Mouse (Mus musculus): ENCODE data around the gene Pdlim7. TPM values are rescaled to one million over a fixed set of nuclear protein-coding genes. Genes with fewer than 3 reads are reported as not detected.

Gene Pdlim7
- polyA plus RNA-seq, 1 experiment from 2014 or later: 427 TPM

DNA sequence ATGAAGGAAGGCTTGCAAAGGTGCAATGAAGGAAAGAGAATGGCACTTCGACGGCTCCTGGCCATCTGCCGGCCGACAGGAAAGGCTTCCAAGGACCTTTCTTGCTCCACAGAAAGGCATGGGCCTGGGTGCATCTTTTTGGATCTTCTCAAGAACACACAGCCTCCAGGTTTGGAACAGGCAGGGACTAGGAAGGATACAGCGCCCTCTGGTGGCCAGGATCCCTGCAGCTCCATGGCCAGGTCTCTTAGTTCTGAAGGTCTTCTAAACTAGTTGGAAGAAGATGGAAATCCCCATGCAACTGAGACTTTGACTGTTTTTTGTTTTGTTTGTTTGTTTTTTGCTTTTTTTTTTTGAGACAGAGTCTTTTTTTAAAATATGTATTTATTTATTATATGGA lies 3.5 kb upstream of the Pdlim7 start:
- no peak for ATAC-seq (ENCODE audit: insufficient number of reproducible peaks, low FRiP score)
- Histone ChIP-seq H3K36me3 (no peaks in the 10 kb centered on the region), H3K9me3 (replicated peaks) (no peaks in the 10 kb centered on the region), H3K9ac (no peak overlapping the region), H3K4me2 (no peak overlapping the region), H3K27me3 (replicated peaks) (peaks cover 14% of the 10 kb centered on the region), H3K27ac (ENCODE audit: poor library complexity, severe bottlenecking) (no peak overlapping the region), H3K4me3 (no peak overlapping the region), H3K4me1 (replicated peaks) (peaks cover 5% of the 10 kb centered on the region)
- whole genome bisulfite sequencing: 9% methylated on average over 5 of the region's 5 CpGs

GRCm38 (mm10) chr13:55513828-55514227 lies 352 bp upstream of the Pdlim7 start:
- Histone ChIP-seq H3K27ac (ENCODE audit: poor library complexity, severe bottlenecking) (no peak overlapping the region), H3K4me1 (replicated peaks) (peaks cover 34% of the 10 kb centered on the region), H3K4me2 (peak overlapping the region; percentile 86), H3K36me3 (peaks cover 16% of the 10 kb centered on the region), H3K27me3 (replicated peaks) (peaks cover 14% of the 10 kb centered on the region), H3K9me3 (replicated peaks) (no peaks in the 10 kb centered on the region), H3K4me3 (peak overlapping the region; percentile 91), H3K9ac (no peak overlapping the region)
- 35% methylated on average over 9 of the region's 9 CpGs for WGBS
- no peak for ATAC-seq (ENCODE audit: insufficient number of reproducible peaks, low FRiP score)

- Histone ChIP-seq H3K36me3 (peaks cover 30% of the 10 kb centered on the region), H3K4me2 (peak overlapping the region; percentile 86), H3K4me1 (replicated peaks) (peaks cover 38% of the 10 kb centered on the region), H3K27ac (ENCODE audit: poor library complexity, severe bottlenecking) (peak overlapping the region; percentile 98), H3K9ac (peak overlapping the region; percentile 99), H3K9me3 (replicated peaks) (no peaks in the 10 kb centered on the region), H3K4me3 (peak overlapping the region; percentile 91), H3K27me3 (replicated peaks) (peaks cover 14% of the 10 kb centered on the region)
- WGBS: under 1% methylated on average over 25 of the region's 25 CpGs
- ATAC-seq (ENCODE audit: insufficient number of reproducible peaks, low FRiP score): peak; percentile 56
These were observed 971 bp downstream of the Pdlim7 start for GRCm38 (mm10) chr13:55512379-55513031.

DNA sequence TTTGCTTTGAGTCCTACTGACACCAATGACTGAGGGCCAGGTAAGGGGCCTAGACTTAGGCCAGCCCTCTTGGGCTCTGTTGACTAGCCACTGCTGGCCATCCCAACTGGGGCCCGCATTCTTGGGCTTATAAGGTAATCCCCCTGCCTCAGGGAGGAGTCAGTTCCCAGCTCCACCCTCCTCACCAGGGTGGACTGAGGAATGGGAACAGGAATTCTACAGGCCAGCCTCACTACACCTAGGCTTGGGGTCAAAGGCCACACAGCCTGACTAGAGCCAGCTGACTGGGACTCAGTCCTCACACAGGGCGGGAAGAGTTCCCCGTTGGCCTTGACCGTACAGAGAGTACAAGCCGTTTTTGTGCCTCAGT lies 2.0 kb downstream of the Pdlim7 start:
- peaks cover 14% of the 10 kb centered on the region for H3K27me3 ChIP-seq (replicated peaks)
- ATAC-seq (ENCODE audit: insufficient number of reproducible peaks, low FRiP score): no peak

DNA sequence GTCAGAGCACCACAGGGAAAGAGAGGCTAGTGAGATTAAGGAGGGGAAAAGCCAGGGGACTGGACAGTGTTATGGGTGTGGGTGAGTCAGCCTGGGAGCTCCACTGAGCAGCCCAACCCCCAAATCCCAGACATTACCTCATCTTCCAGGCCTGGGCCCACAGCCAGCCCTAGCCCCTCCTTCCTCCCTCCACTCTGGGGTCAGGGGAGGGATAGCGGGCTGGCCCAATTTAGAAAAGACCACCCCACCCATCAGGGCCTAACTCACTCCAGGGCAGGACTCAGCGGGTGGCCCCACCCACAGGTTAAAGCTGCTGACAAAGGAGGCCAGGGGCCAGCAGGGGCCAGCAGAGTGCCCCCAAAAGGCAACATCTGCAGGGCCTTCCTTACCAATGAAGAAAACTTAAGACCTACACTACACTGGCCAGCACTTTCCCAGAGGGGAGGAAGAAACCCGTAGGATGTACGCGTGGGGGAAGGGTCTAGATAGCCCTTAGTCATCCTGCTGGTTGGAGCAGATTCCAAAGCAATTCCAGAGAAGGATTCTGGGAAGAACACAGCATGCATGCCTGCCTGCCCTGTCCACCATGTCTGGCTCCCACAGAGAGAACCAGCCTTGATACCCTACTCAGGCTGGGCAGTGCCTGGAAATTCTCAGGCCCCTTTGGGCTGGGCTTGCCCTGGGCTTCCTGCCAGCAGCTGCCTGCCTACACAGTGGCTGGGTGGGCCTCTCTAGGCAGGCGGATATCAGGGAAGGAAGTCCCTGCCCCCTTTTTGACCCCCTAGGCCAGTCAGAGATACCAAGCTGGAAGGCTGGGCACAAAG lies 2.6 kb downstream of the Pdlim7 start:
- H3K36me3 ChIP-seq: peaks cover 46% of the 10 kb centered on the region
- peak overlapping the region; percentile 86 for H3K4me2 ChIP-seq
- WGBS: 0% methylated on average over 6 of the region's 6 CpGs
- peak overlapping the region; percentile 91 for H3K4me3 ChIP-seq
- H3K27me3 ChIP-seq (replicated peaks): peaks cover 14% of the 10 kb centered on the region
- H3K27ac ChIP-seq (ENCODE audit: poor library complexity, severe bottlenecking): peak overlapping the region; percentile 98
- ATAC-seq (ENCODE audit: insufficient number of reproducible peaks, low FRiP score): peak; percentile 79
- peak overlapping the region; percentile 99 for H3K9ac ChIP-seq
- peaks cover 38% of the 10 kb centered on the region for H3K4me1 ChIP-seq (replicated peaks)
- no peaks in the 10 kb centered on the region for H3K9me3 ChIP-seq (replicated peaks)

More for the DNA sequence above, 2.0 kb downstream of the Pdlim7 start:
- H3K36me3 ChIP-seq: peaks cover 40% of the 10 kb centered on the region
- 11% methylated on average over 5 of the region's 5 CpGs for WGBS
- peak overlapping the region; percentile 98 for H3K27ac ChIP-seq (ENCODE audit: poor library complexity, severe bottlenecking)
- H3K9ac ChIP-seq: peak overlapping the region; percentile 99
- peak overlapping the region; percentile 91 for H3K4me3 ChIP-seq
- peak overlapping the region; percentile 86 for H3K4me2 ChIP-seq
- no peaks in the 10 kb centered on the region for H3K9me3 ChIP-seq (replicated peaks)
- peaks cover 38% of the 10 kb centered on the region for H3K4me1 ChIP-seq (replicated peaks)

DNA sequence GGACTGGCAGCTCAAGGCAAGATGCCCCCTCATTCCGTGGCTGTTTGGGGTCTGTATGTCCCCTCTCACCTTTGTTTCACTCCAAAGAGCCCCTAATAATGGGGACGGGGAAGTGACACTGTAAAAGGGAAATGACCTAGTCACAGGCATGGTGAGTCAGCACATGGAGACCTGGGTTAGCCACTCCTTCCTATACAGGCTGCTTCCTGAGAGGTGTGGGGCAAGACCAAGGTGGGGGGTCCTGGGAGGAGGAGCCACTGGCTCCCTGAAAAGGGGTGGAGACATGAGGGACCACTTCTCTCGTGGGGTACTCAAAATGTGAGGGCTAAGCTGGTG lies 3.2 kb downstream of the Pdlim7 start:
- H3K9me3 ChIP-seq (replicated peaks): no peaks in the 10 kb centered on the region
- ATAC-seq (ENCODE audit: insufficient number of reproducible peaks, low FRiP score): peak; percentile 44
- peaks cover 38% of the 10 kb centered on the region for H3K4me1 ChIP-seq (replicated peaks)
- H3K27ac ChIP-seq (ENCODE audit: poor library complexity, severe bottlenecking): peak overlapping the region; percentile 98
- peak overlapping the region; percentile 86 for H3K4me2 ChIP-seq
- WGBS: 21% methylated on average over 3 of the region's 3 CpGs
- peak overlapping the region; percentile 20 for H3K4me3 ChIP-seq
- H3K27me3 ChIP-seq (replicated peaks): peaks cover 10% of the 10 kb centered on the region
- H3K9ac ChIP-seq: peak overlapping the region; percentile 63
- peaks cover 52% of the 10 kb centered on the region for H3K36me3 ChIP-seq

GRCm38 (mm10) chr13:55508531-55508930 lies 4.9 kb downstream of the Pdlim7 start:
- no peak overlapping the region for H3K4me3 ChIP-seq
- no peaks in the 10 kb centered on the region for H3K9me3 ChIP-seq (replicated peaks)
- no peak overlapping the region for H3K27ac ChIP-seq (ENCODE audit: poor library complexity, severe bottlenecking)
- no peaks in the 10 kb centered on the region for H3K27me3 ChIP-seq (replicated peaks)
- WGBS: 86% methylated on average over 10 of the region's 10 CpGs
- H3K4me2 ChIP-seq: no peak overlapping the region
- no peak for ATAC-seq (ENCODE audit: insufficient number of reproducible peaks, low FRiP score)
- peaks cover 42% of the 10 kb centered on the region for H3K4me1 ChIP-seq (replicated peaks)
- peaks cover 69% of the 10 kb centered on the region for H3K36me3 ChIP-seq
- H3K9ac ChIP-seq: no peak overlapping the region

DNA sequence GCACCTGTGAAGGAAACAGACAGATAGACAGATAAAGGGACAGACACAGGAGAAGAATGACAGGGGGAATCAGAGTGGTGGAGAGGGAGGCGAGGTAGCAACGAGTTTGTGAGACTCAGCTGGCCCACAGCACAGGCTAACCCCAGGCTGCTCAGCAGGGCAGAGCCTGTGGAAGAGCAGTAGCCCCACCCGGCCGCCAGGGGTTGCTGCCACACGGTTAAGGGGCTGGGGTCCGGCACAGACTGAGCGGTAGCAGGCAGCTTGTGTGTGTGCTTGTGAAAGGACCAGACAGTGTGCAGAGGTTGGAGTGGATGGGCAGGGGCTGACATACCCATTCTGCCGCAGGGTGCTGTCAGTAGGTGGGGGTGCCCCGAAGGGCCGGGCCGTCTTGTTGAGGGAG lies 5.6 kb downstream of the Pdlim7 start:
- Histone ChIP-seq H3K36me3 (peaks cover 76% of the 10 kb centered on the region), H3K9me3 (replicated peaks) (no peaks in the 10 kb centered on the region), H3K4me2 (no peak overlapping the region), H3K9ac (no peak overlapping the region), H3K4me3 (no peak overlapping the region), H3K27me3 (replicated peaks) (no peaks in the 10 kb centered on the region), H3K4me1 (replicated peaks) (peaks cover 47% of the 10 kb centered on the region), H3K27ac (ENCODE audit: poor library complexity, severe bottlenecking) (no peak overlapping the region)
- no peak for ATAC-seq (ENCODE audit: insufficient number of reproducible peaks, low FRiP score)
- WGBS: 71% methylated on average over 11 of the region's 11 CpGs

DNA sequence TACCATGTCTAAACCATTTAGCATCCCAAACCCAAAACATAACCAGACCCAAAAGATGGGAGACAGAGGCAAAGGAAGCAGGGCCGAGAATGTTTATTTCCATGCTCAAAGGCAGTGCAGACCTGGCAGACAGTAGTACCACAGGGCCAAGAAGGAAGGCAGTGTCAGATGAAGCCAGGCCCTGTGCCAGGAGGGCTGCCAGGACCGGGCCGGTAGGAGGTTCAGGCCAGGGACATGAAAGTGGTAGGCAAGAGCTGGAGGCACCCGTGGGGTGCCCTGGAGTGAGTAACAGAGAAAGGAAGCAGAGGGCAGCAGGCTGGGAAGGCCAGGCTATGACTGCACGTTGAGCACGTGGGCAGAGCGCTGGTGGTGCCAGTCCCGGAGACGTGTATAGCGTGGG lies 6.8 kb downstream of the Pdlim7 start:
- 89% methylated on average over 10 of the region's 10 CpGs for WGBS
- Histone ChIP-seq H3K4me1 (replicated peaks) (peaks cover 40% of the 10 kb centered on the region), H3K9ac (no peak overlapping the region; the same call in 1 of the 2 replicates), H3K27ac (ENCODE audit: poor library complexity, severe bottlenecking) (no peak overlapping the region), H3K36me3 (peaks cover 88% of the 10 kb centered on the region), H3K9me3 (replicated peaks) (no peaks in the 10 kb centered on the region), H3K4me2 (no peak overlapping the region), H3K27me3 (replicated peaks) (no peaks in the 10 kb centered on the region), H3K4me3 (no peak overlapping the region)
- no peak for ATAC-seq (ENCODE audit: insufficient number of reproducible peaks, low FRiP score)

GRCm38 (mm10) chr13:55505810-55506209 lies 7.7 kb downstream of the Pdlim7 start:
- WGBS: 90% methylated on average over 9 of the region's 9 CpGs
- Histone ChIP-seq H3K9me3 (replicated peaks) (no peaks in the 10 kb centered on the region), H3K27me3 (replicated peaks) (0 out of 2 replicates have a peak, but pooled peaks cover under 1% of the 10 kb centered on the region), H3K4me1 (replicated peaks) (peaks cover 31% of the 10 kb centered on the region), H3K9ac (no peak overlapping the region), H3K4me3 (no peak overlapping the region), H3K4me2 (no peak overlapping the region), H3K27ac (ENCODE audit: poor library complexity, severe bottlenecking) (no peak overlapping the region), H3K36me3 (peaks cover 96% of the 10 kb centered on the region)
- no peak for ATAC-seq (ENCODE audit: insufficient number of reproducible peaks, low FRiP score)

GRCm38 (mm10) chr13:55504390-55504789 lies 9.1 kb downstream of the Pdlim7 start:
- Histone ChIP-seq H3K27me3 (replicated peaks) (0 out of 2 replicates have a peak, but pooled peaks cover 6% of the 10 kb centered on the region), H3K36me3 (peaks cover 100% of the 10 kb centered on the region), H3K4me1 (replicated peaks) (peaks cover 18% of the 10 kb centered on the region), H3K9ac (no peak overlapping the region), H3K4me2 (no peak overlapping the region), H3K27ac (ENCODE audit: poor library complexity, severe bottlenecking) (no peak overlapping the region), H3K9me3 (replicated peaks) (no peaks in the 10 kb centered on the region), H3K4me3 (no peak overlapping the region)
- 74% methylated on average over 5 of the region's 5 CpGs for WGBS
- no peak for ATAC-seq (ENCODE audit: insufficient number of reproducible peaks, low FRiP score)

Measured in heart, embryonic 12.5 days (tissue).